Mouse (Mus musculus): ENCODE data around the gene Inip.
A peak's percentile ranks its signal among the peaks of the same experiment; 100 is the strongest.

Inip gene

DNA sequence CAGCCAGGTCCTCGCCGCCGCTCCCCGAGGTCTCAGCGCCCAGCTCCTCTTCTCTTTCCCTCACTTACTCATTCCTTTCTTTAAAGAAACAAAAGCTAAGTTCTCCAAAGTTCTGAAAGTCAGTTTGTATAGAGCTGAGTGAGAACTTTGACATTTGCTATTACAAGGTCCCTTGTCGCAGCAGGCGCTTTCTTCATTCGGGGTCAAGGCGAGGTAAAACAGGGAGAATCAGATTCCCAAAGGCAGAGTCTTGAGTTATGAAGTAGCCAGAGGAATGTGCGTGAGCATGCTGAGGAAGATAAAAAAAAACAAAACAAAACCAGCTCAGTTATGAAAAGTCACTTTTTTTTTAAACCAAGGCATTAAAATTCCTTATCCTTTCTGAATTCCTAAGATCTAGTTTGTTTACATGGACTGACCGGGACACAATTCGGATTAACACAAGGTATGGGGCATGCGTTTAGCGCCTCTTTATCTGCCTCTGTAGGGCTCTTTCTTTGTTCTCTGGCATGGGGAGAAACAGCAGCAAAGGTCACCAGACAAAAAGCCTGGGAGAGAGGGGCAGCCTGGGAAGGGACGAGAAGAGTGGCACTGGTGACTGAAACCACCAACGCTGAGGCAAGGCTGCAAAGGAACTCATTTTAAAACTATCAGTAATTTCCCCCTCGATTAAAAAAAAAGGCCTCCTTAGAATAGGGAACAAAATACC, 29.1 kb downstream of the Inip start:
- no peak for DNase-seq (ENCODE audit: low spot score)

DNA sequence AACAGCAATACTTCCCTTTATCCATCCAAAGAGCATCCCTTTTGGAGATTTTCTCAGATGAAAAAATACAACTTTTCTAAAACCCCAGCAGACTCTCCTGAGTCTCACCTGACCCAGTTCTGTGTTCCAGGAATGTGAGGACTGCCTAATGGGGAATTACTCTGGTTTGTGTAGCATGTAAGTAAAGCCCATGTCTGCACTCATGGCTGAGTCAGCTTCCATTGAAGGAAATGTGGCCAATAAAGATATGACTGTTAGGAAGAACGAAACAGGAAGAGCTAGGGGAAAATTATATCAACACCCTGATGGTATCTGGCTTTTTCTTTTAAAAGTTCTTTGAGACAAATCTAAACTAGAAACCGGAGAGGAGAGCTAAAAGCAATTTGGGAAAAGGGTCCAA, 33.7 kb downstream of the Inip start:
- no peak for DNase-seq (ENCODE audit: low spot score)

DNA sequence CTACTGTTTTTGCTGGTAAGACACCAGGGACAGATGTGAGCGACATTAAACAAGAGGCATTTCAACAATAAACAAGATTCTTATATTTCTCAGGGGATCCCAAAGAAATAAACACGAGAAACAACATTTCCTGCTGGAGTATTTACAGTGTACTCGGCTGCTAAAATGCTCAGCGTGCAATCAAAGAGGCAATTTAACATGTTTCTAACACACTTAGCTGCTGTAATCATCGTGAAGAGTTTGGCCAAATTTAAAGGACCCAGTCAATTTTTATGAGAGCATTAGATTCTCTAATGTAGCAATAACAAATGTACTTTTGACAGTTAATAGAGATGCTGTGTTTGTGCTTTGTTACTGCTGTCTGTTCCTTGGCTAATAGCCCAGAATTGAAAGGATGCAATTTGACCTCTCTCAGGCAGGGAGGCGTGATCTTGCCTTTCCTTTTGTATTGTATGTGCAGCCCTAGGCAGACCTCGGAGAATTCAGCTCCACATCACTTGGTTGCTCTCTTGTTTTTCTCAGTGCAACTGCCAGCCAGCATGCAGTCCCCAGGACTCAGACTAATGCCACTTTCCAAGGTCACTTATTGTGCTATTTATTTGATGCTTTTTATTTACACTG, 35.9 kb downstream of the Inip start:
- no peak for DNase-seq (ENCODE audit: low spot score)

DNA sequence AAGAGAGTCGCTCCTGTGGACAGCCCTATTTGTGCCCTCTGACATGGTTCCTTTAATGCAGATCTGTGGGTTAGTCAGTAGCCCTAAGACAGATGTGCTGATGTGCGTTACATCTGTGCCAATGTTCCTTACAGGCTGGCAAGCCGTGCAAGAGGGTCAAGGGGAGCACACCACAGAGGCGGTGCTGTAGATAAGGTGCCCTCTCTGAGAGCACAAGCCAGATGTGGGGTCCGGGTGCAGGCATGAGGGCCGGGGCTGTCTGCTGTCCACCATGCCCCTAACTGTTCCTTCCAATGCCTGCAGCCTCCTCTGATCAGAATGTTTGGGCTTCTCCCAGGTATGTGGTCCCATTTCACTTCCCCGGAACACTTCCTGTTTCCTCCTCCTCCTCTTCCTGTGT, 36.4 kb downstream of the Inip start:
- no peak for DNase-seq (ENCODE audit: low spot score)

DNA sequence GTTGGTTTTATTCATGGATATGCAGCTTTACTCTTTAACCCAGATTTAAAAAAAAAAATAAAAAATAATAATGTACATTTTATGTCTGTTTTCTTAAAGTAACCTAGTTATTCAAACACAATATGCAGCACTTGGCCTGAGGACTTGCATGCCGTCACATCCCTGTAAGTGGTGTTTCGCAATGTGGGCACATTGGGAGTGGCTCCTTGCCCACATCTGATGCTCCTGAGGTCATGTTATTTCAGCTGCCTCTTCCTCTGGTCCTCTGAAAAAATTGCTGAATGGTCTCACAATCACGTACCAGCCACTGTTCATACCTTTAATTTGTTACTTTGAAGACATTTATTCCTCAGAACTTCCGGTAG, 40.0 kb downstream of the Inip start:
- no peak for DNase-seq (ENCODE audit: low spot score)

DNA sequence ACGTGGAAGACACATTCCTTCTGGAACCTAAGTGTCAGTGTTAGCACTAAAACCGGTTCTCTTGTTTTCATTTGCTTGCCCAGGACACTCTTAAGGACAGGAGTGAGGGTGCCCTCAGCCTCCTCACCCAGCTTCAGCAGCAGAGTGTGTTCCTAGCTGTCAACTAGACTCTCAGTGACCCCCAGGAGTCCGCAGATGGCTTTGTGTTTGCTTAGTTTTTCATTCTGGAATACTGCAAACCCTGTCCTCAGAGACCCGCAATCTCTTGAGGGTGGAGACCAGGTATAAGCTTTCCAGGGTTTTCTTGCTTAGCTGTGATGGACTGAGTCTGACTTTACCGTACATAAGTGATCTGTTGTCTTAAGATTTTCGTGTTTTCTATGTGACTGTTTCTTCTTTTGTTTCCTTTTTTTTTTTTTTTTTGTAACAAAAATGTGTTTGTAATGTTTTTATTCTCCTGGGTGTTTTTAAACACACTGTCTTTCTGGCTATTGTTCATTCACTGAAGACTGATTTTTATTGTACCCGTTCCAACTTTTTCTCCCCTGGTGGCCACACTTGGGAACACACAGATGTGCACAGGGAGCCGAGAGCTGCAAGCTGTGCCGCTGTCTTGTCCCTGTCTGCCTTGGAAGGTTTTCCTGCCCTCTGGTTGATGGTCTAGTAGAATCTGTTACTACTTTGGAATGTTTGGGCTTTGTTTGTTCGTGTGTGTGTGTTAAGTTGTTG, 40.6 kb downstream of the Inip start:
- DNase-seq (ENCODE audit: low spot score), result no peak

DNA sequence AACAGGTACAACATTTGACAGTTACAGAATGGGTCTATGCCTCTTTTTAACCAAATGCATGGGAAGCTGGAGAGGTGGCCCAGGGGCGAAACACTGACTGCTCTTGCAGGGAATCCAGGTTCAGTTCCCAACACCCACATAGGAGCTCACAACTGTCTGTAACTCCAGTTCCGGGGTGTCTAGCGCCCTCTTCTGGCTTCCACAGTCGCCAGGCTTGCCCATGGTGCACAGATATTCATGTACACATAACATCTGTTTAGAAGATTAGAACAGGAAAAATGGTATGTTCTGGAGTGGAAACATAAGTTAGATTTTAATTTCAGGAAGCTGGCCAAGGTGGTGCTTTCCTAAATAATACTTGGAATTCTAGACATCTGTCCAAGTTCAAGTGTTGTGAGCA, 41.4 kb downstream of the Inip start:
- no peak for DNase-seq (ENCODE audit: low spot score)

DNA sequence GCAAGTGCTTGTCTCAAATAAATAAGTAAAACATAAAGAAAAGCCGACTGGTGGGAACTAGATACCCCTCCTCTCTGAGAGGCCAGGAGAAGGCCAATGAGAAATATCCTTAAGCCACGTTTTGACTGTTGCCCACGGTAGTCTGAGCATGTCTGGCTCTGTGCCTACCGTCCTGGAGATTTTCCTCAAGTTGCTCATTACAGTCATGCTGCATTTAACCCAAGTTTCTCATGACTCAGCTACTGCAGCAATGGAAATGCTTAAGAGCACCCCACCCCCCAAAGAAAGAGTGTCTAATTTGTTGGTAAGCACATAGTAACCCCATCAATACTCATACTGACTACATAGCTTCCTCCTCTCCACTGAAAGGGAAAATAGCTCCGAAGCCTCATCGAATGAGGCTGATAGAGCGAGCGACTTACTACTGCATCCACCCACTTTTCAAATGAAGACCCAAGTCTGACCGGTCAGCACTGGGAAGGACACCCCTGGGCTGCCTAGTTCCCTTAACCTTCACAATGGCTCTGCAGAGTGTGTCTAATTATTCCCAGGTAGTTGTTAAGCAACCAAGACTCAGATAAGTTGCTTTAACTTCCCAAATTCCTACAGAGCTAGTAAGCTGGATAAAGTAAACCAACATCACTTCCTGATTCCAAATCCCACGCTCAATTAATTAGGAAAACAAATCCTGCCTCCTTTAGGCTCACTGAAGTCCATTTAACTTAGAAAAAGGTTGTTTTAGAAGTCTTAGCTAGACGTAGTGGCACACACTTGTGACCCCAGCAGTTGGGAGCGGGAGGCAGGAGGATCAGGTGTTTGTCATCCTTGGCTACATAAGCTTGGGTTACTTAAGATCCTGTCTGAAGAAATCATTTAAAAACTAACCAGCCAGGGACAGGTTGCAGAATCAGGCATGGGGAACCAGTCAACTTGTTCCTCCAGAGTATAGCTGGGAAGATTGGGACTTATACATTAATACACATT, 43.6 kb downstream of the Inip start:
- no peak for DNase-seq (ENCODE audit: low spot score)

DNA sequence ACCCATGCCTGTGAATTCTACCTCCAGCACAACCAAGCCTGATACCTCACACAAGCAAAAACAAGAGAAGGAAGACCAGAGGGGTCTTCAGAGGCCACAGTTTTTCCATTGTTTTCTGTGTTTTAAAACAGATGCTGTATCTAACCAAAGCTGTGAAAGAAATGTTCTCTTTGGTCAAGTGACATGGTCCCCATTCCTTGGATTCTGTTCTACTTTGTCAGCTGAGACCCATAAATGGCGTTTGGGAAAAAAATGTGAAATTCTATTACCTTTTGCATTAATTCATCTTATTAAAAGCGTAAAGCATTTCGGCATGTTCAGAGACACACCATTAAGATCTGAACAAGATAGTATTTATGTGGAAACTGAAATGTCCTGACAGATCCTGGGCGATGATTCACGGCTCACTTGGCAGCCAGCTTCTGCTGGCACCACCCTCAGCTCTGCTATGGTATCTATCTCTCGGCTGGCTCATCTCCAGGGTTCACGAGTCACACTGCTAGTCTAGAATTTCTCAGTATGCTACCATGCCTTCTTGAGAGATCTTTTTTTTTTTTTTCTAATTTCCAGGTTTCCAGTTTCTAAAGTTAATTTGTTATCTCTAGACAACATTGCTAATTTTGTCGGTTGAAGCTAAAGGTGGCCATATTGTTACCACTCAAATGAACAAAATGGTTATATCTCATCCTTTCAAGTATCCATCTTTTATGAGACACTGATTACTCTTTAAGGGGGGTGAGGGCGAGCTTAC, 44.9 kb downstream of the Inip start:
- DNase-seq (ENCODE audit: low spot score), result peak; percentile 52

DNA sequence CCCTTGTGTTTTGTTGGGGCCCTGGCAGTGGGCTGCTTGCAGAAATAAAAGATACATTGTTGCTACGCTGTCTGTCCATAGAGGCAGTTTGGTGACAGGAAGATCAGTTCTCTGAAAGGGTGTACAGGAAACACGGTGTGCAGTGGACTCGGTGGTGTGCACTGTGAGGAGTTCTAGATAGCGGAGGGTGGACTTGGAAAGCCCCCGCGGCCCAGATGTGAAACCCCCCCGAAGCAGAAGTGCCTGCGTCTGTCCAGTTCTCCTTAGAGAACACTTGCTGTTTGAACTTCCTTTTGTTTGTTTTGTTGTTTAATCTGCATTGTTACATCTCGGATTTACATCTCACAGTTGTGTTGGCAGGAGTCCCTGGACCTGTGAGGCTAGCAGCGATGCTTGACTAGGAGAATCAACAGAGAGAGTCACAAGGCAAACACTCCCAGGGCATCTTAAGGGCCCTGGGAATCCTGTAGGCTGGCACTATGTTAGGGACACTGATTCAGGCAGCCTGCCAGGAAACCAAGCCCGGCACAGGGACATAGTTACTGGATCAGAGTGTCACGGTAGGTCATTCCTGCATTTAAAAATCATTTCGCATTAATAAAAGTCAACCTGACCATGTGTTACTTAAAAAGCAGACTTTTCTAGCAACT, 47.8 kb downstream of the Inip start:
- no peak for DNase-seq (ENCODE audit: low spot score)

DNA sequence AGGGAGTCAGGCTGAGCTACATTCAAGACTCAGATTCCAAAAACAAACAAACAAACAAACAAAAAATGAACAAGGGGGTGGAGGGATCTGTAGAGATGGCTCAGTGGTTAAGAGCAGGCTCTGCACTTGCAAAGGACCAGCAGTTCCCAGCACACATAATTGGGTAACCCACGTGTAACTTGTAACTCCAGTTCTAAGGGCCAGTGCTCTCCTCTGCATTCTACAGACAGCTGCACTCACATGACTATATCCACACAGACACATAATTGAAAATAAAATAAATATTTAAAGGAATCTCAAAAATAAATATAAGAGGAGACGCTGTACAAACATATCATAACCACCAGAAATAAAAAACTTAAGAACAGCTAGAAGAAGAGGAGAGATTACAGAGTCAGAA, 61.5 kb downstream of the Inip start:
- DNase-seq (ENCODE audit: low spot score), result no peak

DNA sequence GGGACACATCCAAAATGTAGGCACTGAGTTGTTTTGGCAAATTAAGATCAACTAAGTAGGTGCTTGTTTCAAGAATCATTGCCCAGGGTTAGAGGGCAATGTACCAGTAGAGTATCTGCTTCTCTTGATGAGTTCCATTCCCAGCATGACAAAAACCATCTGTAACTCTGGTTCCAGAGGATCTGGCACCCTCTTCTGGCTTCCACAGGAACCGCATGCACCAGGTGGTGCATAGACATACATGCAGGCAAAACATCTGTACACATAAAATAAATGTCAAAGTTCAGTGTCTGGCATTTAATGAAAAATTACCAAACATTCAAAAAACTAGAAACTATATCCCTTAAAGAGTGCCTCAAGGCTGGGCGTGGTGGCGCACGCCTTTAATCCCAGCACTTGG, 62.1 kb downstream of the Inip start:
- DNase-seq (ENCODE audit: low spot score), result no peak

DNA sequence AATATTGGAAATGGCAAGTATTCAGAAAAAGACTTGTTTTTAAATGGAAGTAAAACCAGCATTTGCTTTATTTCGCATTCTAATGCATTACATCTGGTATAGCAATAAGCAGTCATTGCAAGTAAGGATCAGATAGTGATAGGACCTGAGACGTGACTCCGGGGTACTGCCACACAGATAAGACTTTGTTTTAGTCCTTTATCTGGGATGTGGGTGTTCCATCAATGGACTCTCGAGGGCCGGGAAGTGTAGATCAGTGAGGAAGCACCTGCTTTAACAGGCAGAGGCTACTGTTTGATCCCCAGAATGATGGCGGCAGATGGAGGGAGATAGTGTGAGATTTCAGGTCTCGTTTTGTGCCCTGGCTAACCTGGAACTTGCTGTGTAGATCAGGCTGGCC, 69.8 kb downstream of the Inip start:
- no peak for DNase-seq (ENCODE audit: low spot score)

DNA sequence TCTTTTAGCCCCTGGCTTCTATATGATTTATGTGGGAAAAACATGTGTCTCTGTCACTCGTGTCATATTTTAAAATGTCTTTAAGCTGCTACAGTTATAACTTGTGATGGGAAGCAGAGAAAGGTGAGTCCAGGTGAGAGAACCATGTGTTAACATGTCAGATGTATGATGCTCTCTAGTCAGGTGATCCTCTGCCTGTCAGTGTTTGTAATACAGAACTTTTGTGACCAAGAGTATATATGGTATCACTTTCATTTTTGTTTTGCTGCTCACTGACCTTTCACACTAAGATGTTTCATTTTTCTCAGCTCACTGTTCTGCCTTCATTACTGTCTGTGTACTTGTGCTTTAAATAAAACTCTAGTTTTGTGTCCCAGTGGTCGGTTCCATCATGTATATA, 72.5 kb downstream of the Inip start:
- DNase-seq (ENCODE audit: low spot score), result no peak

DNA sequence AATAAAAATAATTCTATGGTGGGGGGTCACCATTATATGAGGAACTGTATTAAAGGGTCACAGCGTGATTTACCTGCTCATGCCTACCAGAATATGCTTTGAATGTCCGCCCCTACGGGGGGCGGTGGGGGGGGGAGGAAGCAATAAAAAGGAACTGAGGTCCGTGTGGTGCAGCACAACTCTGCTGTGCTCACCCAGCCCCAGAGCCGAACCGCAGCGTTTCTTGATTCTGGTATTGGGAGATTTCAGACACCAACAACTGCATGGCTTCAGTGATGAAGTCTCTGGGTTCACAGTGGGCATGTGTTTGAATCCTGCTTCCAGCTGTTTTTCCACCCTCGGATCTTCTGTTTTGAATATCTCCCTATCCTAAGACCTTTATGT, 73.5 kb downstream of the Inip start:
- DNase-seq (ENCODE audit: low spot score), result no peak

DNA sequence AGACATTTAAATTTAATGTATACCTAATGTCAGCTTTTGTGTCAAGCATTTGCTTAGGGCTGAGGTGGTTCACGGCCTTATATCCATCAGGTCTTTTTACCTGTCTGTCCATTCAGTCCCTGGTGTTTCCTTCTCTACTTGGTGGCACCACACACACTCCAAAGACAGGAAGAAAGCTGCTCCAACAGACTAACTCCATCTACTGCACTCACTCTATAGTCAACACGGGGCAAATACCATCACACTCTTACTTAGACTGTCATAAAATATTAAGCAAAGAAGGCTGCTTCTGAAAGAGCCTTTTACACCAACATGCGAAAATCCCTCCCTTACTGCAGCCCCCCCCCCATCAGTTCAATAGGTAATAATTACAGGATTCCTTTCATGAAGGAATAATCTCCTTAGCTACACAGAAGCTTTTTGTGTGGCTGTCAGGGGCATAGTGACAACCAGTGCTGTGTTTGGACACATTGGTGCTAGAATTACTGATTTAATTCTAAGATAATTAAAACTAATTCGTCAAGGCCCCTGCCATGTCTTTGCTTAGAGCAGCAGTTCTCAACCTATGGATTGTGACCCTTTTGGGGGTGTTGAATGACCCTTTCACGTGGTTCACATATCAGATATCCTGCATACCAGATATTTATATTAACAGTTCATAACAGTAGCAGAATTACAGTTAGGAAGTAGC, 74.1 kb downstream of the Inip start:
- DNase-seq (ENCODE audit: low spot score), result no peak

DNA sequence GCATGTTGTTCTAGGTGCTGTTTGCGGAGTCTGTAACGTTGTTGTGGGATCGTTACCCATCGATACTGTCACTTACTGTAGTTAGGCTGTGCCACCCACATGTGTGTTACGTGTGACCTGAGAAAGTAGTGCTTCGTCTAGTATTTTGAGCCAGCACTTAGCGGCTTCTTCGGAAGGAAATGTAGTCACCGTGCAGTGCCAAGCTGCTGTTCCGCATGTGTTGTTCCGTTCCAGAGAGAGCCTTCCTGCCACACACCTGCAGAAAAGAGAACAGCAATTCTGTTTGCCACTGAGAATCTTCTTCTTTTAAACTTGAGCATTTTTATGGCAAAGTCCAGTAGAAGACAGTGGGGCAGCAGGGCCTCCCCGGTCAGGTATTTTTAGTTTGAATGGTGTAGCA, 74.9 kb downstream of the Inip start:
- DNase-seq (ENCODE audit: low spot score), result no peak

DNA sequence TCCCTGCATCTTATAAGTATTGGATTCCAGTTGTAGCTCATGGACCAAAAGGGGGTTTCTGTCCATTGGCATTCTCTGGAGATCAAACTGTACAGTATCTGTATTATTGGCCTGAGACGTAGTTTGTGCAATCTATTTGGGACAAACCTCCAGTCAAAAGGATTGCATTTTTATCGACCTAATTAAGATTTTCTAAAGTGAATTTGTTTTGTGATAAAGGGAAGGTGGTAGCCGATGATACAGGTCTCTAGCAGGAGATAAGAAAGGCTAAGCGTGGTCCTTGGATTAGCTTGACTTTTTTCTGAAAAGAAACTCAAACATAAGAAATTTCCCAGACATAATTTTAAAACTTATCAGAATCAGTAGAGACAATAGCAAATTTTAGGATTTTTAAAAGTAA, 75.8 kb downstream of the Inip start:
- no peak for DNase-seq (ENCODE audit: low spot score)

DNA sequence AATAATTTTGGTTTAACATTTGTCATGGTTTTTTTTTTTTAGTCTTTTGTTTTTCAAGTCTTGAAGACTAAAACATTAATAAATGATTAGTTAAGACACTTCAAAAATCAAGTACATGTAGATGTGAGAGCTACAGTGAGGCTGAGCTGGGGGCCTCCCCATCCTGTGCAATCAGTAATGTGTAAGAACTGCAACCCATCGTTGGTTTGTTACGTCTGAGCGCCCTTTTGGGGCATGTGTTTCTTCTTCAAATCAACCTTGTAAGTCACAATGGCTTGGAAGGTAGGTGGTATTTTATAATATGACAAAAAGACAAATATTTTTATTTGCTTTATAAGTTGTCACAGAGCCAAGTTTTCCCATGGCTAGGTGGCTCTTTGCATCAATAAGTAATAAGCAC, 79.6 kb downstream of the Inip start:
- DNase-seq (ENCODE audit: low spot score), result no peak
